16 mouse cellular contexts compared by ENCODE assay signal in genomic region chr8:3415661-3416060, GRCm38 (mm10). TPM values are rescaled to one million over a fixed set of nuclear protein-coding genes. Genes with fewer than 3 reads are reported as not detected.
"Had no signal": no experiment of that assay in that cellular context is flagged by ENCODE, and none has a peak within 500 bp of the region (broad histone marks: within the 10 kb centered on the region; RNA-seq: fewer than 3 reads in every experiment).

No protein-coding gene starts in this region.

- H3K9ac ChIP-seq: limb, embryonic 15.5 days had no signal

- H3K27me3 ChIP-seq: limb, embryonic 15.5 days had no signal

- H3K4me2 ChIP-seq: limb, embryonic 15.5 days had no signal

- H3K9me3 ChIP-seq: limb, embryonic 15.5 days had no signal

- ATAC-seq: intestine, embryonic 16.5 days; midbrain, embryonic 16.5 days had no signal

- DNase-seq: kidney, adult 8-10 months; kidney, postnatal 25 days; layer of hippocampus, postnatal 36 days; lung, adult 18-20 months; right cerebral cortex, postnatal 14 days; thymus, postnatal 36 days had no signal

- H3K27ac ChIP-seq: limb, embryonic 15.5 days had no signal

- H3K4me3 ChIP-seq: limb, embryonic 15.5 days had no signal

- H3K36me3 ChIP-seq: limb, embryonic 15.5 days had no signal

RNA-seq across cellular contexts. Expression of gene Tex45, which starts 55.0 kb away (rescaled TPM):
- total RNA-seq: left cerebral cortex, postnatal 25 days; megakaryocyte-erythroid progenitor cell, adult 5-6 weeks had no signal
- polyA plus RNA-seq: intestine, embryonic 16.5 days; kidney, embryonic 16.5 days; limb, embryonic 11.5 days; limb, embryonic 15.5 days; lung, embryonic 16.5 days; stomach, embryonic 16.5 days; thymus, postnatal 0 days had no signal
